Mouse (Mus musculus) midbrain, embryonic 14.5 days (tissue): ENCODE measurements at regions not wholly inside any gene's neighbourhood (a gene's known extent, or its start where the extent isn't known, plus 50 kb on each side); places are given as distances from the start of the nearest gene placed in this dataset.

ENCODE experiments used
- ATAC-seq: fragments of 200-750 bp; cut with Nextera tagmentation; 2 replicates; pipeline ENCODE4 v1.8.0; 2017; ENCODE audit warnings: moderate number of reproducible peaks, moderate library complexity; ENCODE audit not compliant: low FRiP score, low TSS enrichment
- DNase-seq: peaks from one replicate; pipeline ENCODE4 v3.0.0-alpha.2; 2015
- H3K27ac ChIP-seq: fragments of 300-500 bp; sonication (generic); replicated peaks from 2 replicates; pipeline ENCODE4 v1.5.1; 2014; ENCODE audit warnings: mild to moderate bottlenecking, low read depth, low read length, moderate library complexity
- H3K27me3 ChIP-seq: fragments of 300-500 bp; sonication (generic); 2 replicates; pipeline ENCODE4 v1.6.1; 2014; ENCODE audit warnings: low read length, control low read depth, mixed read lengths; ENCODE audit not compliant: control insufficient read depth, insufficient read depth
- H3K36me3 ChIP-seq: fragments of 300-500 bp; sonication (generic); 2 replicates; pipeline ENCODE4 v1.6.1; 2014; ENCODE audit warnings: low read length, control low read depth; ENCODE audit not compliant: control insufficient read depth, insufficient read depth
- H3K4me1 ChIP-seq: fragments of 300-500 bp; sonication (generic); 2 replicates; pipeline ENCODE4 v1.6.1; 2014; ENCODE audit warnings: mild to moderate bottlenecking, antibody characterized with exemption, low read length, control low read depth; ENCODE audit not compliant: control insufficient read depth, insufficient read depth
- H3K4me2 ChIP-seq: fragments of 300-500 bp; sonication (generic); 2 replicates; pipeline ENCODE4 v1.6.1; 2014; ENCODE audit warnings: mild to moderate bottlenecking, low read length, moderate library complexity
- H3K4me3 ChIP-seq: fragments of 300-500 bp; sonication (generic); replicated peaks from 2 replicates; pipeline ENCODE4 v1.5.1; 2014; ENCODE audit warnings: low read depth, low read length
- H3K9ac ChIP-seq: fragments of 300-500 bp; sonication (generic); replicated peaks from 2 replicates; pipeline ENCODE4 v1.6.1; 2014; ENCODE audit warnings: mild to moderate bottlenecking, low read length, moderate library complexity
- H3K9me3 ChIP-seq: fragments of 300-500 bp; sonication (generic); 2 replicates; pipeline ENCODE4 v1.6.1; 2016; ENCODE audit warnings: low read length, control low read depth, mixed read lengths; ENCODE audit not compliant: control insufficient read depth
- WGBS: fragments of 180-500 bp; shearing (Covaris S2); extraction: QIAGEN DNeasy Blood & Tissue Kit; methylation state at CpG from one replicate; pipeline ENCODE4 v1.1.7; 2014; 5-methylcytosine and 5-hydroxymethylcytosine counted together

DNA sequence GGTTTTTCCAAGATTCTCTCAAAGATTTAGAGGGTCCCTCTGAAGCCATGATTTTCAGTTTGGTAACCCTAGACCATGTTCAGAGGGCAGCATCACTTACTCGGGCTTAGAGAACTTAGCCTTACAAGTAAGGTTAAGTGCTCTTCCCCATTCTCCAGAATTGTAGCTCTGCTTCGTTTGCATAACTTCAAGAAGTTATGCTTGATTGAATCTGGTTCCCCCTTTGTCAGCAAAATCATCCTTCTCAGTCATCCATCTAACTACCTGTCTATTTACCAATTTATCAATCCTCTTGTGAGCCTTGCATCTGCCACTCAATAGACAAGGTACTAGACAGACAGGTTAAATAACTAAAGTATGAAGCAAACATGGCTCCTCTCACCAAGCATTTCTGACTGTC, 856.1 kb upstream of the Cited2 start:
- Histone ChIP-seq H3K4me3 (no peak overlapping the region), H3K36me3 (no peaks in the 10 kb centered on the region), H3K4me1 (no peaks in the 10 kb centered on the region), H3K9me3 (no peaks in the 10 kb centered on the region), H3K27me3 (no peaks in the 10 kb centered on the region), H3K27ac (no peak overlapping the region), H3K4me2 (no peak overlapping the region), H3K9ac (no peak overlapping the region)
- DNase-seq (no peak), ATAC-seq (no peak)
- 86% methylated on average over 2 of the region's 2 CpGs for WGBS

GRCm38 (mm10) chr10:16874131-16874530, 848.9 kb upstream of the Cited2 start:
- H3K9ac ChIP-seq: no peak overlapping the region
- no peaks in the 10 kb centered on the region for H3K27me3 ChIP-seq
- H3K4me3 ChIP-seq: no peak overlapping the region
- 78% methylated on average over 3 of the region's 3 CpGs for WGBS
- ATAC-seq (no peak), DNase-seq (no peak)
- no peak overlapping the region for H3K4me2 ChIP-seq
- no peaks in the 10 kb centered on the region for H3K9me3 ChIP-seq
- no peaks in the 10 kb centered on the region for H3K4me1 ChIP-seq
- no peaks in the 10 kb centered on the region for H3K36me3 ChIP-seq
- no peak overlapping the region for H3K27ac ChIP-seq

- DNase-seq (no peak), ATAC-seq (no peak)
- Histone ChIP-seq H3K4me1 (no peaks in the 10 kb centered on the region), H3K9ac (no peak overlapping the region), H3K27me3 (no peaks in the 10 kb centered on the region), H3K4me2 (no peak overlapping the region), H3K4me3 (no peak overlapping the region), H3K27ac (no peak overlapping the region), H3K36me3 (no peaks in the 10 kb centered on the region), H3K9me3 (no peaks in the 10 kb centered on the region)
Observed at GRCm38 (mm10) chr10:16878197-16878596, 844.8 kb upstream of the Cited2 start.

DNA sequence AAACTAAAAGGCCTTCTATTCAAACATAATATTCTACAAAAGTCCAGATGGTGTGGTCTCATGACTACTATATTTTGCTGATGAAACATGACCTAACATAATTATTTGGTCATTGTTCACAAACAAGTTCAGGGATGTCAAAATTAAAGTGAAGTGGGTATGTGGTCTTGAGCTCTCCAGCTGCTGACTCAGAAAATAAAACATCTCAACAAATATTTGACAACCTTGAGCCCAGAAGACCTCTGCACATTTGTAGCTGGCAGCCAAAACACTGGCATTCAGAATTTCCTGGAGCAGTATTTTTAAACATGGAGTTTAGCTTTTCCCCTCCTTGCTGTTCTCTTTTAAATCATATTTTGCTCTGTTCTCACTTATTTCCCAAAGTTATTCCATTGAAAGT, 829.7 kb upstream of the Cited2 start:
- DNase-seq (no peak), ATAC-seq (no peak)
- Histone ChIP-seq H3K27ac (no peak overlapping the region), H3K27me3 (no peaks in the 10 kb centered on the region), H3K4me3 (no peak overlapping the region), H3K4me1 (no peaks in the 10 kb centered on the region), H3K9me3 (no peaks in the 10 kb centered on the region), H3K4me2 (no peak overlapping the region), H3K36me3 (no peaks in the 10 kb centered on the region), H3K9ac (no peak overlapping the region)

GRCm38 (mm10) chr10:16895332-16895731, 827.7 kb upstream of the Cited2 start:
- DNase-seq (peak; percentile 8), ATAC-seq (no peak)
- H3K27ac ChIP-seq: no peak overlapping the region
- no peaks in the 10 kb centered on the region for H3K36me3 ChIP-seq
- no peaks in the 10 kb centered on the region for H3K27me3 ChIP-seq
- no peak overlapping the region for H3K9ac ChIP-seq
- no peak overlapping the region for H3K4me2 ChIP-seq
- H3K9me3 ChIP-seq: no peaks in the 10 kb centered on the region
- H3K4me1 ChIP-seq: no peaks in the 10 kb centered on the region
- H3K4me3 ChIP-seq: no peak overlapping the region

DNA sequence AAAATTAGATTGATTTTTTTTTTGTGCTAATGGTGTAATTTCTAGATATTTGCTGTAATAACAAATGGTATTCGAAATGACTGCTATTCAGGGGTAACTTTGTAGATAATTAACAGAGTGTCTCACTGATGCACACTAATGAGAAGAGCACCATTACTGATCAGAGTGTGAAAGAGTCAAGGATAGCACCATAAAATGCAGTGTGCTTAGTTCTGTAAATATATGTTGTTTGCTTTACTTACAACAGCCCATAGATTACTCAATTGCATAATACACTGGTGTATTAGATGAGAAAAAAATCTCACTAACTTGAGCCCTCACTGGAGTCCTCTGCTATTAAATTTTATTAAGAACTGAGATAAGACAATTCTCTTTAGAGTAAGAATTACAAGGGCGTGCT, 800.1 kb upstream of the Cited2 start:
- Histone ChIP-seq H3K36me3 (no peaks in the 10 kb centered on the region), H3K4me1 (no peaks in the 10 kb centered on the region), H3K4me3 (no peak overlapping the region), H3K27me3 (no peaks in the 10 kb centered on the region), H3K9ac (no peak overlapping the region), H3K27ac (no peak overlapping the region), H3K9me3 (no peaks in the 10 kb centered on the region), H3K4me2 (no peak overlapping the region)
- 84% methylated on average over 2 of the region's 2 CpGs for WGBS
- ATAC-seq: no peak
- DNase-seq: no peak

DNA sequence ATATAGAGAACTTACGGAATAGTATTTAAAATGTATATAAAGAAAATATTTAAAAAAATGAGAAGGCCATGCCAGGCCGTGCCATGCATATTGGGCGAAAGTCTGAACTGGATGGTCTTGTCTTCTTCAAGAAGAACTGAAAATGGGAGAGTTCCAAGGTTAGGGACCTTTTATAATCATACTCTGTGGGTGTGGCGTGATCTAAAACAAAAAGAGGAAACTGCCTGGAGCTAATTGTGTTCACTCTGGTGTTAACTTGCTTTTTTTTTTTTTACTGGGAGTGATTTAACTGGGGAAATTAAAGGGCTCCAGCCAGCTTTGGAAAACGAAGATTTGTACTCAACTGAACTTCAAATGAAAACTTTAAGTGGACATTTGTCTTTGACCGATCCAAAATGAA, 799.2 kb upstream of the Cited2 start:
- Histone ChIP-seq H3K9ac (no peak overlapping the region), H3K4me2 (no peak overlapping the region), H3K36me3 (no peaks in the 10 kb centered on the region), H3K9me3 (no peaks in the 10 kb centered on the region), H3K4me1 (no peaks in the 10 kb centered on the region), H3K27ac (no peak overlapping the region), H3K4me3 (no peak overlapping the region), H3K27me3 (no peaks in the 10 kb centered on the region)
- WGBS: 87% methylated on average over 6 of the region's 6 CpGs
- no peak for ATAC-seq
- DNase-seq: no peak

GRCm38 (mm10) chr10:16937705-16938104, 785.3 kb upstream of the Cited2 start:
- no peak overlapping the region for H3K4me3 ChIP-seq
- H3K9me3 ChIP-seq: no peaks in the 10 kb centered on the region
- no peaks in the 10 kb centered on the region for H3K36me3 ChIP-seq
- no peaks in the 10 kb centered on the region for H3K4me1 ChIP-seq
- H3K27me3 ChIP-seq: no peaks in the 10 kb centered on the region
- H3K27ac ChIP-seq: no peak overlapping the region
- ATAC-seq (no peak), DNase-seq (no peak)
- 87% methylated on average over 4 of the region's 4 CpGs for WGBS
- no peak overlapping the region for H3K4me2 ChIP-seq
- no peak overlapping the region for H3K9ac ChIP-seq

DNA sequence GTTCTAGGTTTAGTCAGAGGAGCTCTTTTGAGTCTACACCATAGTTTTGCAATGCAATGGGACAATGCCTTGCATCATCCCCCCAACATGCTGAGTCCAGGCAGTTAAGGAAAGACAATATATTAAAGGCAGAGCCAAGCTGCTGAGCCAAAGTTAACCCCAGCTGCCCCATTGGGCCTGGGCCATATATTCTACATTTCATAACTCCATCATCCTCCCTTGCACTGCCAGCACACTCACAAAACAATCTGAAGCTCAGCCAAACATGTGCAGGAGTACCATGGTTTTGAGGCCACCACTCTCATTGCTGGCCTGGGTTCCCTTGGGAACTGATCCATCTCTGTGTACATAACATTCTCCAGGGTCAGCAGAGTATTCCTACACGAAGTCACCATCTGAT, 771.4 kb upstream of the Cited2 start:
- no peak overlapping the region for H3K4me3 ChIP-seq
- no peak for ATAC-seq

More for the DNA sequence above, 771.4 kb upstream of the Cited2 start:
- 79% methylated on average over 1 of the region's 1 CpGs for WGBS
- no peak for DNase-seq
- Histone ChIP-seq H3K27ac (no peak overlapping the region), H3K9me3 (no peaks in the 10 kb centered on the region), H3K27me3 (no peaks in the 10 kb centered on the region), H3K4me1 (no peaks in the 10 kb centered on the region), H3K9ac (no peak overlapping the region), H3K36me3 (no peaks in the 10 kb centered on the region), H3K4me2 (no peak overlapping the region)
